Mouse (Mus musculus): Measurements from ENCODE around the gene Ano4.

GRCm38 (mm10) chr10:89290698-89291097 is 53.9 kb downstream of the Ano4 start:
- TF ChIP-seq NELFE (IDR thresholded peaks at IDR 0.05; ENCODE audit: low read depth, low read length) = no peak
- no peak for TF ChIP-seq TCF12 (IDR thresholded peaks at IDR 0.05; ENCODE audit: low read depth, low read length)
- TF ChIP-seq CTCF (conservative IDR thresholded peaks at IDR 0.05 in 1 of 2, IDR thresholded peaks at IDR 0.05 in 1 of 2; ENCODE audit: low read depth in 2 of 2, low read length in 2 of 2) = peak in 1 of 2 experiments; percentile 62; a peak in 2 of 4 replicates
- no peak for TF ChIP-seq ETS1 (conservative IDR thresholded peaks at IDR 0.05; ENCODE audit: low read depth, low read length)
- TF ChIP-seq ZMIZ1 (IDR thresholded peaks at IDR 0.05; ENCODE audit: low read depth, low read length) = no peak
- no peak for TF ChIP-seq POLR2A (IDR thresholded peaks at IDR 0.05; ENCODE audit: low read depth, low read length)
- no peak for TF ChIP-seq HCFC1 (IDR thresholded peaks at IDR 0.05; ENCODE audit: low read depth, low read length)
- TF ChIP-seq CHD2 (IDR thresholded peaks at IDR 0.05; ENCODE audit: low read length) = no peak
- TF ChIP-seq POLR2AphosphoS2 (IDR thresholded peaks at IDR 0.05; ENCODE audit: low read depth, low read length) = no peak
- TF ChIP-seq MAX (IDR thresholded peaks at IDR 0.05; ENCODE audit: low read length) = no peak
- no peak for TF ChIP-seq MXI1 (IDR thresholded peaks at IDR 0.05; ENCODE audit: low read depth, low read length)
- no peak for TF ChIP-seq ZKSCAN1 (IDR thresholded peaks at IDR 0.05; ENCODE audit: borderline replicate concordance, low read depth, low read length)
- TF ChIP-seq EP300 (IDR thresholded peaks at IDR 0.05; ENCODE audit: low read length) = no peak

Measured in CH12.LX (cell line).